Mouse (Mus musculus) lung, adult 2 months (tissue): ENCODE data around the gene Adgra1. TPM values are rescaled to one million over a fixed set of nuclear protein-coding genes. Genes with fewer than 3 reads are reported as not detected.

Experiments
- DNase-seq: peaks from one replicate; pipeline ENCODE4 v3.0.0; 2022
- H3K4me1 ChIP-seq: fragments of 200-500 bp; 2 replicates; pipeline ENCODE4 v1.6.1; 2011; ENCODE audit warnings: low read length; ENCODE audit not compliant: control insufficient read depth, insufficient read depth
- H3K4me3 ChIP-seq: fragments of 200-500 bp; replicated peaks from 2 replicates; pipeline ENCODE3; 2011; ENCODE audit warnings: low read depth, mild to moderate bottlenecking, control low read depth, low read length; ENCODE audit errors: extremely low read depth
- CTCF ChIP-seq: fragments of 200-500 bp; IDR thresholded peaks from 2 replicates; pipeline ENCODE4 v1.5.1; 2011; ENCODE audit warnings: mild to moderate bottlenecking, low read length, control low read depth; ENCODE audit not compliant: insufficient read depth
- POLR2A ChIP-seq: fragments of 200-500 bp; IDR thresholded peaks from 2 replicates; pipeline ENCODE4 v1.6.1; 2011; ENCODE audit warnings: low read depth, mild to moderate bottlenecking, control low read depth, low read length, borderline replicate concordance; ENCODE audit errors: extremely low read depth
- WGBS: fragments of 180-500 bp; shearing (Covaris S2); methylation state at CpG from one replicate; pipeline ENCODE4 v1.1.7; 2018; 5-methylcytosine and 5-hydroxymethylcytosine counted together
- polyA plus RNA-seq: library from polyadenylated mRNA; depleted of rRNA; stranded (reverse); fragments of >200 nt; gene quantifications from 2 replicates; pipeline ENCODE4 v1.2.3, GENCODE M21; 2012; rRNA removed

Gene Adgra1
- polyA plus RNA-seq, 1 experiment, result 0.12 TPM

GRCm38 (mm10) chr7:139915646-139916257, 81.8 kb downstream of the Adgra1 start:
- WGBS, result 7% methylated on average over 14 of the region's 14 CpGs
- Histone ChIP-seq H3K4me1 (0 out of 2 replicates have a peak, but pooled peaks cover 3% of the 10 kb centered on the region), H3K4me3 (no peak overlapping the region)
- TF ChIP-seq CTCF (no peak), POLR2A (no peak)
- no peak for DNase-seq

GRCm38 (mm10) chr7:139916345-139916744, 82.4 kb downstream of the Adgra1 start:
- TF ChIP-seq CTCF (no peak), POLR2A (no peak)
- 0 out of 2 replicates have a peak, but pooled peaks cover 3% of the 10 kb centered on the region for H3K4me1 ChIP-seq
- H3K4me3 ChIP-seq, result no peak overlapping the region
- WGBS, result 0% methylated on average over 1 of the region's 1 CpGs
- no peak for DNase-seq

- WGBS, result 58% methylated on average over 4 of the region's 4 CpGs
- H3K4me3 ChIP-seq, result no peak overlapping the region
- 0 out of 2 replicates have a peak, but pooled peaks cover 3% of the 10 kb centered on the region for H3K4me1 ChIP-seq
- TF ChIP-seq POLR2A, result no peak
- no peak for TF ChIP-seq CTCF
- no peak for DNase-seq
Measured at GRCm38 (mm10) chr7:139918262-139918661, 84.3 kb downstream of the Adgra1 start.

Other genes starting within 250 kb of the Adgra1 start
- gene Cfap46, start 150.4 kb upstream of the Adgra1 start, polyA plus RNA-seq, result 9.8 and 13.5 TPM in 2 replicates
- gene Kndc1, start 60.5 kb downstream of the Adgra1 start, polyA plus RNA-seq, result 4.8 and 5.6 TPM in 2 replicates
- 0.09 TPM in 1 of 2 replicates, not detected in the other for gene Utf1, start 109.6 kb downstream of the Adgra1 start, polyA plus RNA-seq
- gene 6430531B16Rik, start 144.6 kb downstream of the Adgra1 start, polyA plus RNA-seq, result 5.6 and 6.8 TPM in 2 replicates
- gene Adam8, start 158.4 kb downstream of the Adgra1 start, polyA plus RNA-seq, result 19.2 and 21.2 TPM in 2 replicates
- 75.7 and 85.5 TPM in 2 replicates for gene Zfp511, start 202.2 kb downstream of the Adgra1 start, polyA plus RNA-seq
- 19.4 and 25.3 TPM in 2 replicates for gene Tubgcp2, start 202.5 kb downstream of the Adgra1 start, polyA plus RNA-seq
- not detected in 2 replicates for gene Msx3, start 214.9 kb downstream of the Adgra1 start, polyA plus RNA-seq
- 0.20 and 0.27 TPM in 2 replicates for gene Caly, start 248.4 kb downstream of the Adgra1 start, polyA plus RNA-seq